Mouse (Mus musculus) heart, postnatal 4 days (tissue): Measurements from ENCODE around the gene Hoxc11. TPM values are rescaled to one million over a fixed set of nuclear protein-coding genes. Genes with fewer than 3 reads are reported as not detected.

Experiments used
- DNase-seq: peaks from one replicate; pipeline ENCODE4 v3.0.0; 2021
- total RNA-seq, 2 experiments: library from RNA; stranded (reverse); gene quantifications; 2 replicates each; pipeline ENCODE4 v1.2.3; 2021

Hoxc11 gene
- total RNA-seq, result not detected

GRCm38 (mm10) chr15:102954192-102955006 is at the start of gene Hoxc11:
Gene Hoxc11 (plus strand): TSS chr15:102954427.
- no peak for DNase-seq

GRCm38 (mm10) chr15:102904946-102905345 is 49.3 kb upstream of the Hoxc11 start:
- no peak for DNase-seq

GRCm38 (mm10) chr15:102909536-102909935 is 44.7 kb upstream of the Hoxc11 start:
- no peak for DNase-seq

- no peak for DNase-seq
Observed at GRCm38 (mm10) chr15:102910038-102910437, 44.2 kb upstream of the Hoxc11 start.

GRCm38 (mm10) chr15:102910496-102911095 is 43.6 kb upstream of the Hoxc11 start:
- no peak for DNase-seq

GRCm38 (mm10) chr15:102913038-102913585 is 41.1 kb upstream of the Hoxc11 start:
- no peak for DNase-seq

GRCm38 (mm10) chr15:102917972-102918572 is 36.2 kb upstream of the Hoxc11 start:
- DNase-seq, result no peak

GRCm38 (mm10) chr15:102918611-102919265 is 35.5 kb upstream of the Hoxc11 start:
- no peak for DNase-seq

GRCm38 (mm10) chr15:102919336-102920180 is 34.7 kb upstream of the Hoxc11 start:
- DNase-seq, result no peak

GRCm38 (mm10) chr15:102920619-102921018 is 33.6 kb upstream of the Hoxc11 start:
- peak; percentile 45 for DNase-seq

- no peak for DNase-seq
Observed at GRCm38 (mm10) chr15:102921053-102922011, 32.9 kb upstream of the Hoxc11 start, which contains the start of gene Hoxc13. Gene Hoxc13 (plus strand): TSS chr15:102921103.

- peak; percentile 24 for DNase-seq
Observed at GRCm38 (mm10) chr15:102922012-102922362, 32.2 kb upstream of the Hoxc11 start.

- no peak for DNase-seq
Observed at GRCm38 (mm10) chr15:102922636-102923500, 31.4 kb upstream of the Hoxc11 start.

GRCm38 (mm10) chr15:102927032-102927645 is 27.1 kb upstream of the Hoxc11 start:
- DNase-seq, result no peak

- no peak for DNase-seq
Observed at GRCm38 (mm10) chr15:102931706-102932358, 22.4 kb upstream of the Hoxc11 start.

- DNase-seq, result no peak
Observed at GRCm38 (mm10) chr15:102934438-102934837, 19.8 kb upstream of the Hoxc11 start.

- DNase-seq, result no peak
Observed at GRCm38 (mm10) chr15:102934897-102935296, 19.3 kb upstream of the Hoxc11 start.

- DNase-seq, result no peak
Observed at GRCm38 (mm10) chr15:102936279-102936972, 17.8 kb upstream of the Hoxc11 start, which contains the start of gene Hoxc12. Gene Hoxc12 (plus strand): TSS chr15:102936757.
